Mouse (Mus musculus): Measurements from ENCODE around the gene Styx. TPM values are rescaled to one million over a fixed set of nuclear protein-coding genes. Genes with fewer than 3 reads are reported as not detected.
"Not testable (repeated sequence)": the region's sequence is repeated elsewhere in the genome, so short reads cannot be mapped to it uniquely, and the experiment has no call there.

Styx gene
- total RNA-seq, 2 experiments from 2014 or later = 25.1 to 38.8 TPM

GRCm38 (mm10) chr14:45463599-45463998 is 112.7 kb downstream of the Styx start:
- intact Hi-C loops (cut with DNase I) = no loop called here
- no peak for DNase-seq

- intact Hi-C loops (cut with DNase I) = no loop called here
These were observed 113.4 kb downstream of the Styx start for GRCm38 (mm10) chr14:45464036-45465035.

GRCm38 (mm10) chr14:45466371-45466770 is 115.5 kb downstream of the Styx start:
- DNase-seq; intact Hi-C loops (cut with DNase I): not testable (repeated sequence)

More at GRCm38 (mm10) chr14:45464036-45465035, 113.4 kb downstream of the Styx start:
- DNase-seq = no peak

- intact Hi-C loops (cut with DNase I) = no loop called here
- no peak for DNase-seq
These were observed 118.6 kb downstream of the Styx start for GRCm38 (mm10) chr14:45469446-45469845.

Small RNA genes within 50 kb of the gene (microRNA-seq; reads per million reads assigned to microRNA genes)
- gene Gm25353 = not detected

Other genes starting within 250 kb of the Styx start
- 10 to 100 TPM; 24.5 to 26.7 TPM for gene Gpr137c, start 131.4 kb upstream of the Styx start, total RNA-seq (2021)
- gene Txndc16, start 130.8 kb upstream of the Styx start, total RNA-seq (2021) = 10 to 100 TPM; 53.6 to 58.4 TPM
- 10 to 100 TPM; 22.0 to 22.5 TPM for gene Ero1l, start 32.3 kb upstream of the Styx start, total RNA-seq (2021)
- gene Psmc6, start 21.3 kb upstream of the Styx start, total RNA-seq (2021) = 100 to 1,000 TPM; 118 to 132 TPM
- gene Gnpnat1, start 53.8 kb downstream of the Styx start, total RNA-seq (2021) = 10 to 100 TPM; 14.8 to 17.6 TPM
- gene Fermt2, start 179.0 kb downstream of the Styx start, total RNA-seq (2021) = 10 to 100 TPM; 72.8 to 77.2 TPM